ENCODE assay signal across 15 mouse cellular contexts in the genomic region with DNA sequence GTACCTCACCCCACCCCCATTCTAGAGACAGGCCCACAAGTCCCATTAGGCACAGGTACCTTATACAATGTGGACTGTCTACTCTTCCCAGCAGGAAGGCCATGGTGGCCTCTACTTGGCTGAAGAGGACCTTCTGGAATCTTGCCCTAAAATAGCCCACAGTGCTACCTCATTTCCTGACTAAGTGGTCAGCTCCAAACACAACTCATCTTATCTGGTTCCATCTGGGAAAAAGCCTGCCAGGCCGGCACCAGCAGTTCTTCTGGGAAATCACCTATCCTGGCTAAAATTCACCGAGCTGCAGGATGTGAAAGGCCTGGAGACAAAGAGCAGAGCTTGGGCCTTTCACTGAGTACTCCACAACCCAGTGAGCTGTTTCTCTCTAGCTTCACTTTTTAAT.
DNase-seq lines count a peak whose midpoint lies in the region; ATAC-seq lines count a peak whose summit lies in the region.
"Had no signal": no experiment of that assay in that cellular context is flagged by ENCODE, and none has a peak within 500 bp of the region (broad histone marks: within the 10 kb centered on the region; RNA-seq: fewer than 3 reads in every experiment).

No protein-coding gene starts in this region.

- H3K36me3 ChIP-seq in heart, embryonic 16.5 days (ENCODE audit: control insufficient read depth, insufficient read depth) = no peaks in the 10 kb centered on the region
- no peaks in the 10 kb centered on the region for H3K36me3 ChIP-seq in stomach, embryonic 16.5 days (ENCODE audit: control insufficient read depth, insufficient read depth, low read length)
- no peaks in the 10 kb centered on the region for H3K36me3 ChIP-seq in forebrain, embryonic 11.5 days (ENCODE audit: control insufficient read depth, insufficient read depth, low read length)
- H3K36me3 ChIP-seq: hindbrain, embryonic 12.5 days; midbrain, embryonic 13.5 days; neural tube, embryonic 12.5 days had no signal

- no peak overlapping the region for H3K4me3 ChIP-seq in heart, embryonic 16.5 days (ENCODE audit: low read length)
- H3K4me3 ChIP-seq in stomach, embryonic 16.5 days (replicated peaks; ENCODE audit: low read length) = no peak overlapping the region
- no peak overlapping the region for H3K4me3 ChIP-seq in forebrain, embryonic 11.5 days (ENCODE audit: low read depth, low read length)
- H3K4me3 ChIP-seq: hindbrain, embryonic 12.5 days; midbrain, embryonic 13.5 days; neural tube, embryonic 12.5 days had no signal

- H3K27ac ChIP-seq in heart, embryonic 16.5 days (ENCODE audit: low read length) = peak overlapping the region; percentile 83
- peak overlapping the region; percentile 47; the same call in 1 of the 2 replicates for H3K27ac ChIP-seq in stomach, embryonic 16.5 days (ENCODE audit: low read length)
- no peak overlapping the region for H3K27ac ChIP-seq in forebrain, embryonic 11.5 days (ENCODE audit: low read depth, low read length)
- H3K27ac ChIP-seq: hindbrain, embryonic 12.5 days; midbrain, embryonic 13.5 days; neural tube, embryonic 12.5 days had no signal

- no peak overlapping the region for H3K4me2 ChIP-seq in heart, embryonic 16.5 days (ENCODE audit: low read depth, low read length)
- H3K4me2 ChIP-seq in stomach, embryonic 16.5 days (ENCODE audit: low read depth, low read length) = no peak overlapping the region
- no peak overlapping the region for H3K4me2 ChIP-seq in forebrain, embryonic 11.5 days (ENCODE audit: low read depth, low read length, severe bottlenecking)
- H3K4me2 ChIP-seq: hindbrain, embryonic 12.5 days; lung, embryonic 14.5 days; midbrain, embryonic 13.5 days; neural tube, embryonic 12.5 days had no signal

- peaks cover 9% of the 10 kb centered on the region for H3K4me1 ChIP-seq in heart, embryonic 16.5 days (ENCODE audit: control insufficient read depth, insufficient read depth, low read length)
- no peaks in the 10 kb centered on the region for H3K4me1 ChIP-seq in stomach, embryonic 16.5 days (ENCODE audit: control insufficient read depth, insufficient read depth, low read length)
- no peaks in the 10 kb centered on the region for H3K4me1 ChIP-seq in forebrain, embryonic 11.5 days (replicated peaks; ENCODE audit: control insufficient read depth, insufficient read depth, low read length)
- H3K4me1 ChIP-seq: hindbrain, embryonic 12.5 days; midbrain, embryonic 13.5 days; neural tube, embryonic 12.5 days had no signal

- intact Hi-C loops in heart, postnatal 25 days (cut with DNase I) = no loop called here

- 63% methylated on average over 2 of the region's 2 CpGs for WGBS in heart, embryonic 16.5 days
- WGBS in stomach, embryonic 16.5 days = 72% methylated on average over 2 of the region's 2 CpGs
- WGBS in forebrain, embryonic 11.5 days = 79% methylated on average over 2 of the region's 2 CpGs

- no peaks in the 10 kb centered on the region for H3K27me3 ChIP-seq in heart, embryonic 16.5 days (ENCODE audit: control insufficient read depth, insufficient read depth, low read length)
- no peaks in the 10 kb centered on the region for H3K27me3 ChIP-seq in stomach, embryonic 16.5 days (ENCODE audit: control insufficient read depth, insufficient read depth, low read length)
- no peaks in the 10 kb centered on the region; the same call in 1 of the 2 replicates for H3K27me3 ChIP-seq in forebrain, embryonic 11.5 days (ENCODE audit: control insufficient read depth, insufficient read depth, low read length)
- H3K27me3 ChIP-seq: Patski had no signal

- no peaks in the 10 kb centered on the region for H3K9me3 ChIP-seq in heart, embryonic 16.5 days (replicated peaks; ENCODE audit: control insufficient read depth, low read length)
- no peaks in the 10 kb centered on the region for H3K9me3 ChIP-seq in stomach, embryonic 16.5 days (replicated peaks; ENCODE audit: control insufficient read depth, low read length)
- H3K9me3 ChIP-seq in forebrain, embryonic 11.5 days (ENCODE audit: control insufficient read depth, low read length) = no peaks in the 10 kb centered on the region
- H3K9me3 ChIP-seq: hindbrain, embryonic 12.5 days; midbrain, embryonic 13.5 days; neural tube, embryonic 12.5 days had no signal

- peak; percentile 46 for DNase-seq in heart, adult 8-10 months (ENCODE audit: low spot score)
- no peak for DNase-seq in heart, postnatal 25 days (ENCODE audit: low spot score)
- peak; percentile 22 for DNase-seq in lung, postnatal 25 days (ENCODE audit: low spot score)
- no peak for DNase-seq in lung, postnatal 14 days
- no peak for DNase-seq in forebrain, embryonic 11.5 days (ENCODE audit: low spot score)
- DNase-seq in retina, postnatal 1 day = no peak
- DNase-seq: adrenal gland, postnatal 14 days; lung, embryonic 14.5 days; thymus, postnatal 36 days had no signal

- ATAC-seq in heart, embryonic 16.5 days (replicated peaks; ENCODE audit: extremely low read depth, insufficient read depth, low FRiP score) = 0 out of 2 replicates have a peak, but pooled peaks have one; percentile 6
- ATAC-seq in stomach, embryonic 16.5 days (ENCODE audit: insufficient read depth, low FRiP score) = no peak
- ATAC-seq in forebrain, embryonic 11.5 days (replicated peaks; ENCODE audit: low FRiP score) = no peak
- ATAC-seq: midbrain, embryonic 13.5 days had no signal

- no peak overlapping the region for H3K9ac ChIP-seq in heart, embryonic 16.5 days (ENCODE audit: low read length)
- no peak overlapping the region for H3K9ac ChIP-seq in stomach, embryonic 16.5 days (ENCODE audit: low read length)
- no peak overlapping the region for H3K9ac ChIP-seq in forebrain, embryonic 11.5 days (ENCODE audit: low read length)
- H3K9ac ChIP-seq: hindbrain, embryonic 12.5 days; lung, embryonic 14.5 days; midbrain, embryonic 13.5 days; neural tube, embryonic 12.5 days had no signal

Comparison
In these comparisons a context has a peak if more than half of its experiments do, and no peak if none do; other contexts are left out.
1. DNase-seq: peak in heart, adult 8-10 months (single experiment) and lung, postnatal 25 days (single experiment); none in heart, postnatal 25 days (single experiment), lung, postnatal 14 days (single experiment), forebrain, embryonic 11.5 days (single experiment) and retina, postnatal 1 day (single experiment).